Mouse (Mus musculus): ENCODE data around the gene Olfr661.

Olfr661 gene

GRCm38 (mm10) chr7:104686201-104686600, at the start of gene Olfr661:
TSS of gene Olfr661 (plus strand) at chr7:104686501.
- no peak for DNase-seq (ENCODE audit: low spot score in 2 of 2)

GRCm38 (mm10) chr7:104646841-104647482, 39.3 kb upstream of the Olfr661 start, which contains the start of gene Olfr658:
TSS of gene Olfr658 (minus strand) at chr7:104647305.
- DNase-seq (ENCODE audit: low spot score in 2 of 2) = no peak

GRCm38 (mm10) chr7:104666453-104666852, 19.8 kb upstream of the Olfr661 start, which contains the start of gene Olfr659:
TSS of gene Olfr659 (plus strand) at chr7:104666753.
- DNase-seq (ENCODE audit: low spot score in 2 of 2) = no peak

Measured in right cerebral cortex, postnatal 36 days (tissue).